Mouse (Mus musculus) left cerebral cortex, postnatal 14 days (tissue): ENCODE measurements around the gene Slc47a1. TPM values are rescaled to one million over a fixed set of nuclear protein-coding genes. Genes with fewer than 3 reads are reported as not detected.
"Not testable (repeated sequence)": the region's sequence is repeated elsewhere in the genome, so short reads cannot be mapped to it uniquely, and the experiment has no call there.

Experiments used
- DNase-seq, 2 experiments: peaks; one replicate each; pipeline ENCODE4 v3.0.0; 2021 to 2022; ENCODE audit warnings: low spot score in 2 of 2, mixed read lengths in 1 of 2
- intact Hi-C: fragments of 180-260 bp; cut with DNase I; formaldehyde crosslinking; loops from one replicate; pipeline ENCODE4 v1.15.1; 2025
- long read RNA-seq, 2 experiments: library from polyadenylated mRNA; stranded (forward); transcript quantifications; one replicate each; pipeline ENCODE4 v2.0.0; 2021
- total RNA-seq, 2 experiments: library from RNA; stranded (reverse); gene quantifications; 2 replicates each; pipeline ENCODE4 v1.2.3; 2021

Gene Slc47a1
- 1 to 10 TPM; 3.7 to 4.1 TPM for total RNA-seq
- long read RNA-seq, experiment 1, partial matches to known transcripts, result 0 of 1 reads
- long read RNA-seq, experiment 1, other reads (novel, unspliced or antisense), result 0 of 1 reads
- long read RNA-seq, experiment 2, partial matches to known transcripts, result 0 of 5 reads
- long read RNA-seq, experiment 2, other reads (novel, unspliced or antisense), result 2 of 5 reads

DNA sequence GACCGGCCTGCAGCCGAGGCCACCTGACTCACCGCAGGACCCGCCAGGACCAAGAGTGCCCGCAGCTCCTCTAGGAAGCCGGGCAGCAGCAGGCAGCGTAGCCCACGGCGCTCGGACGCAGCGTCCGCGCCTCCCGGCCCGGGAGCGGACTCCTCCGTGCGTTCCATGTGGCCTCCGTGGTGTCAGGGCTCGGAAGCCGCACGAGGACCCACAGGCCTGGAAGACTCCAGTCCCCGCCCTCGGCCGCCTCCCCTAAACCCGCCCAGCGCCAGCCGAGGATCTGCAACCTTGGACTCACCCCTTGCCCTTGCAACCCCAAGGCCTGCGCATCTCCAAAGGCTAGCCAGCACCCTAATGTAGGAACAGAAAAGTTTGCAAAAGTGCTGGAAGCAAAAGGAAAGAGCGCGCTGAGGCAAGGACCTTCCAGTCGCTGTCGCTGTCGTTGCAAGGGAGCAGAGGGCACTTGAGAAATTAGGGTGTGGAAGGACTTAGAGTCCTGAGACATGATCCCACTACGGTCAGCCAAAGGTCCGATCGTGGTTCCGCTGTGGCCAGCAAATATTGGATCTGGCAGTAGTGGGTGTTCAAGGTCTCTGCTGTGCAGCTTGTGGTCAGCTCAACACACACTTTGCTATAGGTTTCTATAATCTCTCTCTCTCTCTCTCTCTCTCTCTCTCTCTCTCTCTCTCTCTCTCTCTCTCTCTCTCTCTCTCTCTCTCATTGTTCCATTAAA is at the start of gene Slc47a1:
Gene Slc47a1 (minus strand): TSS at position 465 of the 733 bp plus-strand sequence.
- intact Hi-C loops, result loop anchor here (5.0 kb wide), 1 partner anchor 36 kb away; the partner anchor contains the start of gene Slc47a2
- no peak for DNase-seq

DNA sequence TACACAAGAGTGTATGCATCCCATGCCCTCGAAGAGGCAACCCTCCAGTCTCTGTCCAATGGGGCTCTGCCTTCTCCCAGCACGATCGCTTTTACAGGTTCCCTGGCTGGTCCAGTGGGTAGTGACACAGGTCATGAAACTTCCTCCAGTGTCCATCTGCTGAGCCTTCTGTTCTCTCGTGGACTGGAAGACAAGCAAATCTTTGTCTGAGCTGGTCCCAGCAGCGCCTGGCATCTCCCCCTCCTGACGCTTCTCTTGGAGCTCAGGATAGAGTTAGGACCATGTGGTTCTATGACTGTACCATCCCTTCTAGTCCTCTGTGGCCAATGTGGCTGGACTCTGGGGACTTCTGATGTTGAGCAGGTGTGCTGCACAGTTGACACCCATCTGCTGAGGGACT is 41.1 kb upstream of the Slc47a1 start:
- intact Hi-C loops, result loop anchor here (5.0 to 10.0 kb wide), 3 partner anchors 83 to 296 kb away; no protein-coding TSS in a partner anchor

DNA sequence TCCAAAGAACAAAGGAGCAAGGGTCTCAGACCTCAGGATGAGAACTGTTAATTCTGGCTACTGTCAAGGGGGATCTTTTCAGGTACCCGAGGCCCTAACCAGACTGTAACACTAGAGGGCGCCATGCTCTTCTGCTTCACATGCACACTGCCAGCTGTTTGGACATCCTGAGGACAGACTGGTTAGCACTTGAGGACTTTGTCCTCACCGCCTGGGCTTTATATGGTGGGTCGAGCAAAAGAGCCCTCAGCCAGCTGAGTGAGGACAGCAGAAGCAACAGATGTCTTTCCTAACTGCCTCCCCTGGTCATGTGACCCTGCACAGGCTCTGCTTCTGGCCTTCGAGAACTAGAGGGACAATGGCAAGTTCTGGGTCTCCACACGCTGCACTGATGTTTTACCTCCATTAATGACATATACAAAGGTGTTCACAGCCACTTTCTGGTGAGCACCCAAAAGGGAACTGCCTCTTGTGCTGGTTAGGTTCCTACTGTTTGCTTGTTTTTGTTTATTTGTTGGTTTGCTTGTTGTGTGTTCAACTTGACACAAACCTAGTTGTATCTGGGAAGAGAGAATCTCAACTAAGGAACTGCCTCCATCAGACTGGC is 39.9 kb upstream of the Slc47a1 start:
- peak; percentile 91 for DNase-seq
- intact Hi-C loops, result loop anchor here (5.0 to 10.0 kb wide), 3 partner anchors 84 to 297 kb away; no protein-coding TSS in a partner anchor

More for the DNA sequence above, 41.1 kb upstream of the Slc47a1 start:
- no peak for DNase-seq

DNA sequence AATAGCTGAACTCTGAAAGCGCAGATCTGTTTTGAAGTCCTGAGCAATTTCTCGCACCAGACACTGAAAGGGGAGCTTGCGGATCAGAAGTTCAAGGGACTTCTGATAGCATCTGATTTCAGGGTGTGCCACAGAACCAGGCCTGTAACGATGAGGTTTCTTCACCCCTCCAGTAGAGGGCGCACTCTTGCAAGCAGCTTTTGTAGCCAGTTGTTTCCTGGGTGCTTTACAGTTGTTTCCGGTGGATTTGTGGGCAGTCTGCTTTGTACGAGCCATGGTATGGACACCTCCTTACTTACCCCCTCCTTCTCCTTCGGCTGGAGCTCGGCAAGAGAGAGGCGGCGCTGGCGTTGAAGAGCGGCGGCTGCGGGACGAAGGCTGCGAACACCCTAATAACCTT is 38.4 kb upstream of the Slc47a1 start:
- intact Hi-C loops, result loop anchor here (5.0 to 10.0 kb wide), 3 partner anchors 86 to 298 kb away; no protein-coding TSS in a partner anchor

DNA sequence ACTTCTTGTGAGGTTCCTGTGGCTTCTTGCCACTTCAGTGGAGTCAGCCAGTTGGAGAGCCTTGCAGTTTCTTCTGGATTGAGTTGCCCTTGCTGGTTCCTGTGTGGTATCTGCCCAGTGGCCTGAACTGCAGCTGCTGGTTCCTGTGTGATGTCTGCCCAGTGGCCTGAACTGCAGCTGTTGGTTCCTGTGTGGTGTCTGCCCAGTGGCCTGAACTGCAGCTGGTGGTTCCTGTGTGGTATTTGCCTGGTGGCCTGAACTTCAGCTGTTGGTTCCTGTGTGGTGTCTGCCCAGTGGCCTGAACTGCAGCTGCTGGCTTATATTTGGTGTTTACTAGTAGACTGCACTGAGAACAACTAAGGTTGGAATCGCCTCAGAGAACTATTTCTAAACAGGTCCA is 37.3 kb upstream of the Slc47a1 start:
- no peak for DNase-seq
- intact Hi-C loops, result loop anchor here (5.0 to 10.0 kb wide), 3 partner anchors 87 to 299 kb away; no protein-coding TSS in a partner anchor

More for the DNA sequence above, 38.4 kb upstream of the Slc47a1 start:
- DNase-seq, result not testable (repeated sequence)

DNA sequence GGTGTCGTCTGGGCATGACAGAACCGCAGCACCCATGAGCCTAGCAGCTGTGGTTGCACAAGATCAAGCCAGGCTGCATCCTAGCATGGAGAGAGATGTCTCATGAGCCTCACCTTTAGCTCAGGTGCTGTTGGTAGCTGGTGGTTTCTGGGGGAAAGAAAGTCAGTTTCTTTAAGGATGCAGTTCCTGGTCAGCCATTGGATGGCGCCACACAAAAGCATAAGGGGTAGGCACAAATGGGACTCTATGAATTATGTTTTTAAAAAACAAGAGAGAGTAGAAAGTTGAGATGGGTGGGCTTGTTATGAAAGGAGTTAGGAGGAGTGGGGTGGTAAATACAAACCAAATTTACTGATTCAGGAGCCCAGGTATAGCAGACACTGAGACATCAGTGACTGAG is 36.4 kb upstream of the Slc47a1 start:
- intact Hi-C loops, result loop anchor here (10.0 kb wide), 1 partner anchor 300 kb away; no protein-coding TSS in a partner anchor
- DNase-seq, result no peak

DNA sequence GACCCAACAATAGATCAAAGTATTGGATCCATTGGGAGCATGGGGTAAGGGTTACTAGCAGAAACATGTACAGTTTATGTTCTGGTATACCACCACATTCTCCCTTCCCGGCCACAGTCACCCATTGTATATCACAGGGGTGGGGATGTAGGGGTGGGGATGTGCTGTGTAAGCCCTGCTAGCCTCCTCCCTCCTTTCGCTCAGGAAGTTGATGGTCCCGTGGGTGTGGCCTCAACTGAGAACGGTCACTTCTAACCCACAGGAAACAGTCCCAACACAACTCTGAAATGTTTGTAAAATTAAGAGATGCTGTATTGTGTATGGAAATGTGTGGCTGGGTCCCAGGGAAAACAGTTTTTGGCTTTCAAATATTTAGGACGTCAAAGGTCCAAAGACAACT is 35.3 kb upstream of the Slc47a1 start:
- no peak for DNase-seq
- intact Hi-C loops, result loop anchor here (10.0 kb wide), 1 partner anchor 301 kb away; no protein-coding TSS in a partner anchor

DNA sequence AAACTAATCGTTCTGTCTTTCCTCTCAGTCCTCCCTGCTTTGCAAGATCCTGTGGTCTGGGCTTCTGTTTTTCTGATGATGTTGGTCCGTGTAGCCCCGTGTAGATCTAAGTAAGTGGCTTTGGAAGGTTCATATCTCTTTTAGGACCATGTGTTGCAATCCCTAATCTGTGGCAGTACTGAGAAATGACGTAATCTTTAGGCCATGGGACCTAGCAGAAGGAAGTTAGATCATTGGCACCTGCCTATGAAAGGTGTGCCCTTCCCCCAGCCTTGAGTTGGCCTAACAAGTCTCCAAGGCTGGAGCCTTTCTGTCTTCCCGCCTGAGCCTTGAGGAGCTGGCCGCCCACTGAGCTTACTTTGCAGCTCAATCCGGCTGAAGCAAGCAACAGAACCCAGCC is 33.7 kb upstream of the Slc47a1 start:
- intact Hi-C loops, result loop anchor here (2.0 to 10.0 kb wide), 2 partner anchors 185 to 303 kb away; no protein-coding TSS in a partner anchor

DNA sequence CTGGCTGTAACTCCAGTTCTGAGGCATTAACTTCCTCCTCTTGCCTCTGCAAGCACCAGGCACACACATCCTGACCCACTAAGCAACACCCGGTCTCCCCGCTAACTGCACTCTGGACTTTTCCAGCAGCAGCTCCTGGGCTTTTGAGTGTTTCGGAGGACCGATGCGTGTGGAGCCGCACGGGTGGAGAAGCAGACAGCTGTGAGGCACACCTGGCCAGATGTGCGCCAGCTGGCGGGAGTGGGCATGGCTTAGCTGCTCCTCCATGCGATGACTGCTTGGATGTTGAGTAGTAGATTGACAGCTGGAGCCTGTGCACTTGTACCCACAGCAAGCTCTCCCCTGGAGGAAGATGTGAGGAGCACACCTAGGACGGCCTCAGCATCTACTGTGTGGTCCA is 33.1 kb upstream of the Slc47a1 start:
- DNase-seq, result no peak
- intact Hi-C loops, result loop anchor here (2.0 to 10.0 kb wide), 2 partner anchors 184 to 304 kb away; no protein-coding TSS in a partner anchor

More for the DNA sequence above, 33.7 kb upstream of the Slc47a1 start:
- DNase-seq, result no peak

DNA sequence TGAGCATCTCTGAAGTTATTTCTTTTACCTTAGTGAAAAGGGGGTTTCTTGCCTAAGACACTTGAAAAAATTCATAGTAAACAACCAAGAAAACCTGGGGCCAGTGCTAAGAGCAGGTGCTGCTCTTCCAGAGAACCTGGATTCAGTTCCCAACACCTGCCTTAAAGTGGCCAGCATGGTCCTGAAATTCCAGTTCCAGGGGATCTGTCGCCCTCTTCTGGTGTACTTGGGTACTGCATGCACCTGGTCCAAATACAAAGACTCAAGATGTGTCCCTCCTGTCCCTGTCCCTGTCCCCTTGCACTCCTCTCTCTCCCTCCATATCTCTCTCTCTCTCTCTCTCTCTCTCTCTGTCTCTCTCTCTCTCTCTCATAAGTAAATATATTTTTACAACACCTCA is 32.0 kb upstream of the Slc47a1 start:
- peak; percentile 88 to 93 for DNase-seq
- intact Hi-C loops, result loop anchor here (2.0 to 10.0 kb wide), 2 partner anchors 183 to 305 kb away; no protein-coding TSS in a partner anchor

DNA sequence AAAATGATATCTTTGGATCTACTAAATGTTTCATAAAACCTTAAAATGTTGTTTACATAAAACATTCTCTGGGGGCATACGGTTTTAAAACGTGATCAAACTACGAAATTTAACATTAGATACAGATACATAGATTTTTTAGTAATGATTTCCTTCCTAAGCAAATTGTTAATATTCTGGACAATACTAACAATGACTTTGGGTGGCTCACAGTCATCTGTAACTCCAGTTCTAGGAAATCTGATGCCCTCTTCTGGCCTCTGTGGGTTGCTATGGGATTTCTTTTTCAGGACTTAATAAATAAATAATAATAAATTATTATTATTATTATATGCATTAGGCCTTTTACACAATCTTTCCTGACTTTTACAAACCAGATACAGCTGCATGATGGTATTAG is 30.9 kb upstream of the Slc47a1 start:
- intact Hi-C loops, result loop anchor here (2.0 to 5.0 kb wide), 3 partner anchors 62 to 304 kb away; no protein-coding TSS in a partner anchor
- no peak for DNase-seq

DNA sequence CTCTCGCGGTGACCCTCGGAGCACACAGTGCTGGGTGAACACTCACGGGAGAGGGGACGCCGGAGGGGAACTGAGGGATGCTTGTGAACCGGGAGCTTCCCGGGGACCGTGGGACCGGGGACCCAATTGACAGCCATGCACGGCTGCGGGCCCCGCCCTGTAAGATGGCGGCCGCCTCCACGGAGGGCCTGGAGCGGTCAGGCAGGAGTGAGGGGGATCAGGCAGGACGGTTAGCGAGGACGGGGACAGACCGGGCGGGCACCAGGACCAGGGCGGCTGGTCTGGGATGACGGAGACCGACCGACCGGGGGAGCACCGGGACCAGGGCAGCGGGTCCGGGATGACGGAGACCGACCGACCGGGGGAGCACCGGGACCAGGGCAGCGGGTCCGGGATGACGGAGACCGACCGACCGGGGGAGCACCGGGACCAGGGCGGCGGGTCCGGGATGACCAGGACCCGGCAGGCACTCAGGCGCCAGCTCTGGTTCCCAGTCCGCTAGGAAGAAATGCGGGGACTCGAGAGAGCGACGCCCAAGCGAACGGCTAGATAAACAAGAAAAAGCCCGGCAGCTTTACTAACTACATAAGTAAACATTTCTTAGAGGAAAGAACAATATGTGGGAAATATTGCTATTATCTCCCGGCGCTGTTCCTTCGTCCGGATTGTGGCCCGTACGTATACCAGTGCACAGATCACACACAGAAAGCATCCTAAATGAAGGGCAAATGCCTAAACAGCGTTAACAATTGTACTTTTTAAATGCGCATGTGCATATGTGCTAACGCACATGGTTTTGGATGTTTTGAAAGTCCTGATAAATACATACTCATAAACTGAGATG is 30.3 kb upstream of the Slc47a1 start:
- peak in 1 of 2 experiments; percentile 77 for DNase-seq
- intact Hi-C loops, result loop anchor here (2.0 to 5.0 kb wide), 3 partner anchors 61 to 304 kb away; no protein-coding TSS in a partner anchor

DNA sequence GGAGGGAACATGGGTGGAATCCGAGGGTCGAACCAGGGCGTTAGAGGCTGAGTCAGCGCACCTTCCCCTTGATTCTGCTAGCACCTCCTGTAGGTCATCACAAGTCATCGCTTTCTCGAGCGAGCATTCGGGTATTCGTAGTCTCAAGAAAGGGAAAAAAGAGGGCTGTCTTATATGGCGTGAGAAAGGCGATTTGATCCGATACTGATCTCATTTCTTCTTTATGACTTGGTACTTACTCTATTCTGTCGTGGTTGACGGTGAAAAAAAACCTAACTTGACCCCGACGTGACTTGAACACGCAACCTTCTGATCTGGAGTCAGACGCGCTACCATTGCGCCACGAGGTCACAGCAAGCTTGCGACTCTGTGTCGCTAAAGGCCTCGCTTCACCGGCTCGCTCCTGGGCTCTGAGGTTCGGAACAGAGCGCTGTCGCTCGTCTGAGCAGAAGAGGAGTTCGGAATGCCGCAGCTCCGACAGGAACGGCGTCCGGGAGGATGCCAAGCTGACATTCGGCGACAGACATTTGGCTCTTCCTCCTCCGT is 29.6 kb upstream of the Slc47a1 start:
- peak; percentile 88 to 96 for DNase-seq

DNA sequence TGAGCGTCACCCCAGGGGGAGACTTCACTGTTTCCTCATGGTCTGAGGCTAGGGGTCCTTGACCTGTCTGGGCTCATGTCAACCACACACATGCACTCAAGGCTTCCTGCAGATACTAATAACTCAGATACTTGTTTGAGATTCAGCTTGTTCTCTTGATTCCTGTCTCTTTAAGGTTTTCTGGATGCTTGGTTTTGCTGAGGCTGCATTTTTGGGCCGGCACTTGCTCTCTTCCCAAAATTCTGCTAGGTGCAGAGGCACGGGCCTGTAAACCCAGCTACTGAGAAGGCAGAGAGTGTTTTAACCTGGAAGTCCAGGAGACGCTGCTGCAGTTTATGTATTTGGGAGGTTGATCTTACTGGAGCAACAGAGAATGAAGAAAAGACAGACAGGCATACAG is 23.6 kb upstream of the Slc47a1 start:
- DNase-seq, result no peak
- intact Hi-C loops, result no loop called here

More for the DNA sequence above, 29.6 kb upstream of the Slc47a1 start:
- intact Hi-C loops, result loop anchor here (2.0 to 5.0 kb wide), 3 partner anchors 60 to 303 kb away; no protein-coding TSS in a partner anchor

DNA sequence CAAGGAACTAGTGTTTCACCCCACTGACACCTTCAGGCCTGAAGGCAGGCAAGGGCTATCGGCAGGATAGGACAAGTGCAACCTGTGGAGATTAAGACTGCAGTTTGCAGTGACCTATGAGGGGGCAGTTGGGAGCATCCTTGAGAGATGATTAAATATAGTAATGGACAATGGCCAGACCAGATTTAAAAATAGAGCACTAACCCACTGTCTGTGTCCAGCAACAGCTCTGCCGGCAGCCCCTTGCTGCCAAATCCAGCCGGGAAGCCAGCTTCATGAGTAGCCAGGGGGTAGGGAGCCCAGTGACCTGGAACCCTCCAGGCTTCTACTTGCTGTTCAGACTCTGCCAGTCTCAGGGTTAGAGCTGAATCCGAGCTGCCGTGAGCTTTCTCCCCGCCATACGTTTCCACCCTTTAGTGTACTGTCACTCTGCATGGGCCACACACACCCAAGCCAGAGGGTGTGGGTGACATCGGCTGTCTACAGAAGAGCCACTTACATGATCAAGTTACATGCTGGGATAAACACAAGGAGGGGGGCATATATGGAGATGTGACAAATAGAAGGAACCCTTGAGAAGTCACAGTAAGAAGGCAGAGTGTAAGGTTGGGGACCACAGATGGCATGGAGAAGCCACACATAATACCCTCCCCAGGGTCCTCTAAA is 22.7 kb upstream of the Slc47a1 start:
- intact Hi-C loops, result no loop called here
- DNase-seq, result no peak

DNA sequence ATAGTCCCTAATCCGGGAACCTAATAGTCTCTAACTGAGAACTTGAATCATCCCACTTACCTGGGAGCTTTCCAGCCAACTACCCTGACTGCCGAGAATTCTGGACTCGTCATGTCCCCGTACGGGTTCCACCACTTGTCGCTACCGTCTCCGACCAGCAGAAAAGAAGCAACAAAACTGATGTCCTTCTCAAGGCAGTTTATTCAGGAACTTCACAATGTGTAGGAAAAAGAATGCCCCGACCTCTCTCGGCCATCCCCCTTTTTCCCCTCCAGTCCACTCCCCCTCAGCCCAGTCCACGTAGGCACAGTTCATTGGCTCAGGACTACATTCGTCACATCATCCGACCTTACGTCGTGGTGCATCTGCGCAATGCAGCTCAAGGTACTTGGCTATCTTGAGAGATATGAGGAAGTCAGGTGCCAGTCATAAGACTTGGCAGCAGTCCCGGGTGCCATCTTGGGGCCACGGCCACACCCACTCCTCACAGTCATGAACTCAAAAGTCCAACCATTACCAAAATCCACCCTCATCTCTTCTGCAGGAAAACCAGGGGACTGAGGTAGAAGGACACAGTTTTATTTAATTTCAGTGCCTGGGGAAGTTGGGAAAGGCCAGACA is 19.4 kb upstream of the Slc47a1 start:
- intact Hi-C loops, DNase-seq: not testable (repeated sequence)

DNA sequence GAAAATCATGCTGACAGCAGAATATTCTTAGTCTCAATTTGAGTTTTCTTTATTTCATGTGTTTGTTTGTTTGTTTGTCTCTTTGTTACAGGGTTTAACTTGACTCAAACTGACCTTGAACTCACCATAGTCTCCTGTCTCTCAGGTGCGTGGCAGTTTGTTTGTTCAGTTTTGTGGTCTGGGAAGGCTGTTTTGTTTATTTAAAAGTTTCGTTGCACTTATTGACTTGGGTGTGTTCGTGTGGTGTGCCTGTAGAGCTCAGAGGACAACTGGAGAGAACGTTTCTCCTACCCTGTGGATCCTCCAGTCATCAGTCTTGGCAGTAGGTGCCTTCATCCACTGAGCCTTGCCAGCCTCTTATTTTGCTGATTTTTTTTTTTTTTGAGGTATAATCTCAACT is 10.8 kb upstream of the Slc47a1 start:
- intact Hi-C loops, result loop anchor here (5.0 kb wide), 1 partner anchor 287 kb away; no protein-coding TSS in a partner anchor

More for the DNA sequence above, 10.8 kb upstream of the Slc47a1 start:
- DNase-seq, result no peak
